In genomic region chr7:126759050-126759671, GRCm38 (mm10) we compare ENCODE assay signal across 8 mouse cellular contexts. TPM values are rescaled to one million over a fixed set of nuclear protein-coding genes. Genes with fewer than 3 reads are reported as not detected.
DNase-seq lines count a peak whose midpoint lies in the region; ATAC-seq and TF ChIP-seq lines count a peak whose summit lies in the region.

TSS of gene Mapk3 (plus strand) at chr7:126759601.

- H3K4me2 ChIP-seq in forebrain, embryonic 13.5 days, result peak within 1 kb of the TSS; percentile 93
- H3K4me2 ChIP-seq in heart, postnatal 0 days (ENCODE audit: low read depth, low read length), result peak within 1 kb of the TSS; percentile 91
- peak within 1 kb of the TSS; percentile 89 for H3K4me2 ChIP-seq in liver, embryonic 15.5 days
- peak within 1 kb of the TSS; percentile 96 for H3K4me2 ChIP-seq in neural tube, embryonic 11.5 days (ENCODE audit: low read depth)
- peak within 1 kb of the TSS; percentile 92 for H3K4me2 ChIP-seq in stomach, embryonic 16.5 days (ENCODE audit: low read depth, low read length)

- ATAC-seq in cerebellum, adult (ENCODE audit: insufficient number of reproducible peaks, low FRiP score, low TSS enrichment), result peak; percentile 47; the same call in 1 of the 2 replicates
- peak; percentile 70 for ATAC-seq in forebrain, embryonic 13.5 days
- ATAC-seq in heart, postnatal 0 days (ENCODE audit: insufficient read depth, low read depth), result peak; percentile 75
- peak; percentile 75 for ATAC-seq in liver, embryonic 15.5 days (ENCODE audit: insufficient read depth)
- ATAC-seq in neural tube, embryonic 11.5 days (ENCODE audit: insufficient read depth, low FRiP score, low TSS enrichment), result peak; percentile 51
- ATAC-seq in stomach, embryonic 16.5 days (ENCODE audit: insufficient read depth, low FRiP score), result peak; percentile 68

- no peaks in the 10 kb centered on the region for H3K9me3 ChIP-seq in forebrain, embryonic 13.5 days (replicated peaks)
- H3K9me3 ChIP-seq in heart, postnatal 0 days (replicated peaks; ENCODE audit: control insufficient read depth, low read length), result no peaks in the 10 kb centered on the region
- H3K9me3 ChIP-seq in liver, embryonic 15.5 days (replicated peaks), result no peaks in the 10 kb centered on the region
- no peaks in the 10 kb centered on the region for H3K9me3 ChIP-seq in neural tube, embryonic 11.5 days (ENCODE audit: control insufficient read depth, low read length)
- H3K9me3 ChIP-seq in stomach, embryonic 16.5 days (replicated peaks; ENCODE audit: control insufficient read depth, low read length), result no peaks in the 10 kb centered on the region

- H3K4me3 ChIP-seq in forebrain, embryonic 13.5 days, result peak within 1 kb of the TSS; percentile 81
- H3K4me3 ChIP-seq in heart, postnatal 0 days (ENCODE audit: low read depth, low read length), result peak within 1 kb of the TSS; percentile 82
- peak within 1 kb of the TSS; percentile 67 for H3K4me3 ChIP-seq in liver, embryonic 15.5 days (replicated peaks)
- H3K4me3 ChIP-seq in neural tube, embryonic 11.5 days (ENCODE audit: low read depth, low read length), result peak within 1 kb of the TSS; percentile 64
- H3K4me3 ChIP-seq in stomach, embryonic 16.5 days (replicated peaks; ENCODE audit: low read length), result peak within 1 kb of the TSS; percentile 81

- TF ChIP-seq CTCF in heart, postnatal 0 days (IDR thresholded peaks at IDR 0.05; ENCODE audit: low read depth), result peak; percentile 65

- TF ChIP-seq EP300 in heart, postnatal 0 days (IDR thresholded peaks at IDR 0.05; ENCODE audit: low read depth), result no peak

- under 1% methylated on average over 24 of the region's 38 CpGs for WGBS in forebrain, embryonic 13.5 days
- 4% methylated on average over 31 of the region's 38 CpGs for WGBS in heart, postnatal 0 days
- 1% methylated on average over 33 of the region's 38 CpGs for WGBS in liver, embryonic 15.5 days (ENCODE audit: insufficient replicate concordance)
- 0% methylated on average over 6 of the region's 38 CpGs for WGBS in neural tube, embryonic 11.5 days
- WGBS in stomach, embryonic 16.5 days, result 1% methylated on average over 25 of the region's 38 CpGs

- peaks cover 24% of the 10 kb centered on the region for H3K36me3 ChIP-seq in forebrain, embryonic 13.5 days (ENCODE audit: poor library complexity, severe bottlenecking)
- H3K36me3 ChIP-seq in heart, postnatal 0 days (replicated peaks; ENCODE audit: control insufficient read depth, insufficient read depth, low read length), result peaks cover 14% of the 10 kb centered on the region
- peaks cover 12% of the 10 kb centered on the region for H3K36me3 ChIP-seq in liver, embryonic 15.5 days (replicated peaks)
- no peaks in the 10 kb centered on the region for H3K36me3 ChIP-seq in neural tube, embryonic 11.5 days (ENCODE audit: control insufficient read depth, insufficient read depth, low read length)
- peaks cover 5% of the 10 kb centered on the region for H3K36me3 ChIP-seq in stomach, embryonic 16.5 days (ENCODE audit: control insufficient read depth, insufficient read depth, low read length)

- peak within 1 kb of the TSS; percentile 89 for H3K27ac ChIP-seq in forebrain, embryonic 13.5 days
- H3K27ac ChIP-seq in heart, postnatal 0 days (ENCODE audit: low read depth), result peak within 1 kb of the TSS; percentile 94
- peak within 1 kb of the TSS; percentile 84 for H3K27ac ChIP-seq in liver, embryonic 15.5 days (replicated peaks)
- H3K27ac ChIP-seq in neural tube, embryonic 11.5 days (ENCODE audit: low read depth, low read length), result peak within 1 kb of the TSS; percentile 75
- peak within 1 kb of the TSS; percentile 99 for H3K27ac ChIP-seq in stomach, embryonic 16.5 days (ENCODE audit: low read length)

- H3K27me3 ChIP-seq in forebrain, embryonic 13.5 days, result no peaks in the 10 kb centered on the region
- no peaks in the 10 kb centered on the region for H3K27me3 ChIP-seq in heart, postnatal 0 days (ENCODE audit: control insufficient read depth, insufficient read depth, low read length)
- no peaks in the 10 kb centered on the region for H3K27me3 ChIP-seq in liver, embryonic 15.5 days
- no peaks in the 10 kb centered on the region for H3K27me3 ChIP-seq in neural tube, embryonic 11.5 days (ENCODE audit: control insufficient read depth, insufficient read depth, low read length)
- no peaks in the 10 kb centered on the region for H3K27me3 ChIP-seq in stomach, embryonic 16.5 days (ENCODE audit: control insufficient read depth, insufficient read depth, low read length)

- peaks cover 38% of the 10 kb centered on the region for H3K4me1 ChIP-seq in forebrain, embryonic 13.5 days
- H3K4me1 ChIP-seq in heart, postnatal 0 days (ENCODE audit: control insufficient read depth, insufficient read depth), result peaks cover 13% of the 10 kb centered on the region; the same call in 1 of the 2 replicates
- H3K4me1 ChIP-seq in liver, embryonic 15.5 days (replicated peaks), result peaks cover 57% of the 10 kb centered on the region
- 0 out of 2 replicates have a peak, but pooled peaks cover 2% of the 10 kb centered on the region for H3K4me1 ChIP-seq in neural tube, embryonic 11.5 days (ENCODE audit: control insufficient read depth, insufficient read depth, low read length)
- peaks cover 34% of the 10 kb centered on the region for H3K4me1 ChIP-seq in stomach, embryonic 16.5 days (ENCODE audit: control insufficient read depth, insufficient read depth, low read length)

- peak; percentile 94 for DNase-seq in ES-CJ7 (ENCODE audit: low read depth, low spot score)
- peak; percentile 90 for DNase-seq in heart, postnatal 0 days (ENCODE audit: low spot score)
- peak; percentile 93 for DNase-seq in kidney, postnatal 36 days
- peak; percentile 91 for DNase-seq in neural tube, embryonic 11.5 days (ENCODE audit: low spot score)

- peak within 1 kb of the TSS; percentile 90 for H3K9ac ChIP-seq in forebrain, embryonic 13.5 days
- peak within 1 kb of the TSS; percentile 87 for H3K9ac ChIP-seq in heart, postnatal 0 days (replicated peaks; ENCODE audit: low read depth, low read length)
- H3K9ac ChIP-seq in liver, embryonic 15.5 days, result peak within 1 kb of the TSS; percentile 69
- H3K9ac ChIP-seq in neural tube, embryonic 11.5 days (ENCODE audit: low read length), result peak within 1 kb of the TSS; percentile 78
- peak within 1 kb of the TSS; percentile 92 for H3K9ac ChIP-seq in stomach, embryonic 16.5 days (ENCODE audit: low read length)

RNA-seq across cellular contexts. Expression of gene Mapk3, which starts in this region (rescaled TPM):
- 75.3 and 78.3 TPM in 2 replicates for polyA plus RNA-seq in forebrain, embryonic 13.5 days (2015; fragmentation: Nextera tagmentation; extraction: Ambion mirVana)
- 59.2 and 69.4 TPM in 2 replicates for total RNA-seq in heart, postnatal 0 days (2014; rRNA removed; ENCODE audit: low replicate concordance)
- 51.9 and 53.0 TPM in 2 replicates for polyA plus RNA-seq in heart, postnatal 0 days (2015; fragmentation: Nextera tagmentation; extraction: Ambion mirVana)
- polyA plus RNA-seq in liver, embryonic 15.5 days (2015; fragmentation: Nextera tagmentation; extraction: Ambion mirVana), result 20.0 and 23.5 TPM in 2 replicates
- 55.3 and 58.0 TPM in 2 replicates for polyA plus RNA-seq in neural tube, embryonic 11.5 days (2014; fragmentation: Nextera tagmentation; extraction: Ambion mirVana)
- 94.8 and 109 TPM in 2 replicates for polyA plus RNA-seq in stomach, embryonic 16.5 days (2015; fragmentation: Nextera tagmentation; extraction: Ambion mirVana)

Comparison
In these comparisons a context has a peak if more than half of its experiments do, and no peak if none do; other contexts are left out.
1. Peak in every context shown above with its lines: DNase-seq, ATAC-seq, H3K4me3 ChIP-seq and H3K27ac ChIP-seq.